Mouse (Mus musculus): Measurements from ENCODE around the gene Hs6st2. TPM values are rescaled to one million over a fixed set of nuclear protein-coding genes. Genes with fewer than 3 reads are reported as not detected.

Gene Hs6st2
- polyA plus RNA-seq, 1 experiment from 2014 or later: 10.6 TPM

Other genes with a start within 250 kb of the Hs6st2 start
- not detected in 2 replicates for gene Usp26, start 119.4 kb upstream of the Hs6st2 start, polyA plus RNA-seq (2015; fragmentation: Nextera tagmentation; extraction: Ambion mirVana)

All from lung, embryonic 16.5 days (tissue).